Mouse (Mus musculus) embryonic facial prominence, embryonic 15.5 days (tissue): Measurements from ENCODE around the gene Capn12. TPM values are rescaled to one million over a fixed set of nuclear protein-coding genes. Genes with fewer than 3 reads are reported as not detected.

Source experiments
- ATAC-seq: fragments of 200-750 bp; cut with Nextera tagmentation; 2 replicates; pipeline ENCODE4 v1.8.0; 2017; ENCODE audit warnings: low read depth, moderate TSS enrichment; ENCODE audit not compliant: insufficient number of reproducible peaks, low FRiP score, low TSS enrichment
- H3K27ac ChIP-seq: fragments of 300-500 bp; sonication (generic); replicated peaks from 2 replicates; pipeline ENCODE4 v1.5.1; 2015; ENCODE audit warnings: mild to moderate bottlenecking, inconsistent platforms
- H3K27me3 ChIP-seq: fragments of 300-500 bp; sonication (generic); 2 replicates; pipeline ENCODE4 v1.6.1; 2015; ENCODE audit warnings: inconsistent platforms
- H3K36me3 ChIP-seq: fragments of 300-500 bp; sonication (generic); 2 replicates; pipeline ENCODE4 v1.6.1; 2015; ENCODE audit warnings: mild to moderate bottlenecking, inconsistent platforms
- H3K4me1 ChIP-seq: fragments of 300-500 bp; sonication (generic); 2 replicates; pipeline ENCODE4 v1.6.1; 2015; ENCODE audit warnings: inconsistent platforms
- H3K4me2 ChIP-seq: fragments of 300-500 bp; sonication (generic); replicated peaks from 2 replicates; pipeline ENCODE4 v1.6.1; 2015; ENCODE audit warnings: mild to moderate bottlenecking, inconsistent platforms
- H3K4me3 ChIP-seq: fragments of 300-500 bp; sonication (generic); replicated peaks from 2 replicates; pipeline ENCODE4 v1.5.1; 2015; ENCODE audit warnings: mild to moderate bottlenecking, inconsistent platforms
- H3K9ac ChIP-seq: fragments of 300-500 bp; sonication (generic); 2 replicates; pipeline ENCODE4 v1.6.1; 2015; ENCODE audit warnings: inconsistent platforms
- H3K9me3 ChIP-seq: fragments of 300-500 bp; sonication (generic); replicated peaks from 2 replicates; pipeline ENCODE4 v1.6.1; 2016; ENCODE audit warnings: inconsistent platforms
- WGBS: fragments of 180-500 bp; shearing (Covaris S2); methylation state at CpG from one replicate; pipeline ENCODE4 v1.1.7; 2015; 5-methylcytosine and 5-hydroxymethylcytosine counted together
- polyA plus RNA-seq: library from polyadenylated mRNA; unstranded; fragments of >200 nt; fragmentation: Nextera tagmentation; extraction: Ambion mirVana; gene quantifications from 2 replicates; pipeline ENCODE4 v1.2.1, GENCODE M21; 2015

Gene Capn12
- polyA plus RNA-seq, 1 experiment from 2014 or later = 1.1 TPM

DNA sequence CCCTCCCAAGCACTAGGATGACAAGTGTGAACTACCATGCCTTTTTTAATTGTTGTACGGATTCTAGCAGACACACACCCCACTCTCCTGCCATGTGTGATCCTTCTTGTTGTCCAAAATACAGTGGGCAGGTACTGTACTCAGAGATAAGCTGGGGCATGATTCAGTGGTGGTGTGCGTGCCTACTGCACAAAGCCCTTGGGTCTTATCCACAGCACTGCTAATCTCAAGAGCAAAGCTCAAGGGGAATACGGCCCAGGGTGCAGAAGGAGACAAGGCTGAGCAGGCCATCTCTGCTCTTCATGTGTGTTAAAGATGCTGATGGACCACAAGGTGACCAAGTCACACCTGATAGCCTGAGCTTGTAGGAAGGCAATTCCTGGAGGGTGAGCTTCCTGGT, 40.0 kb downstream of the Capn12 start:
- Histone ChIP-seq H3K36me3 (peaks cover 20% of the 10 kb centered on the region), H3K9ac (no peak overlapping the region), H3K27ac (peak overlapping the region; percentile 22; the same call in 1 of the 2 replicates), H3K4me2 (no peak overlapping the region), H3K9me3 (no peaks in the 10 kb centered on the region), H3K27me3 (no peaks in the 10 kb centered on the region), H3K4me3 (no peak overlapping the region), H3K4me1 (peaks cover 99% of the 10 kb centered on the region)
- 62% methylated on average over 3 of the region's 3 CpGs for WGBS
- ATAC-seq = no peak

DNA sequence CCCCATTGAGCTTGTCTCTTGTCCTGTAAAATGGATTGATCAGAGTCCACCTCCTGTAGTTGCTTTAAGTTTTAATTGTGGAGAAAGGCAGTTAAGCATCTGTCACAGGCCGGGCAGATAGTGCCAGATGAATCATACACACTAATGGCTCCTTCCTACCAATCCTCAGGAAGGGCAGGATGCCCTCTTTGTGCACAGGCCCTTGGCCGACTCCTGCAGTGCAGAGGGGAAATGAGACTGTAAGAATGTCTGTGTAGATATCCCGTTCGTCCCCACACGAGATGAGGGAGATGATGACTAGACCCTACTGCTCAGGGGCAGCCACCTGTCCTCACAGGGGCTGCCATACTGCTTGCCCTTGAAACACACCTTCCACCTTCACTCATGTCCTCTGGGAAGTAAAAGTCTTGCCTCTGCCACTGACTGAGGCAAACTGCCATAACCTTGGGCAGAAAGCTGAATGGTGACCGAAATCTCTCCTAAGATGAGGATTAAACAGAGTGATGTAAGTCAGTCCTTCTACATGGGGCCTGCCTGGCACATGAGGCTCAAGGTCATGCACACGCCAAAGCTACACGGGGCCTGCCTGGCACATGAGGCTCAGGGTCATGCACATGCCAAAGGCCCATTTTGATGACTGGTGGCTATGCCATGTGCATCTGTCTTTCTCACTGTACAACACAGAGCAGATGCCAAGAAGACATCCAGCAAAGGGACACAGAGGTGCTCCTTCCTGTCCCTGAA, 40.7 kb downstream of the Capn12 start:
- 0 out of 2 replicates have a peak overlapping the region, but pooled peaks have one; percentile 22 for H3K27ac ChIP-seq
- no peaks in the 10 kb centered on the region for H3K27me3 ChIP-seq
- 77% methylated on average over 8 of the region's 8 CpGs for WGBS
- H3K36me3 ChIP-seq = peaks cover 12% of the 10 kb centered on the region
- H3K9me3 ChIP-seq = no peaks in the 10 kb centered on the region
- H3K4me2 ChIP-seq = no peak overlapping the region
- H3K9ac ChIP-seq = no peak overlapping the region
- H3K4me3 ChIP-seq = no peak overlapping the region
- ATAC-seq = no peak
- peaks cover 94% of the 10 kb centered on the region for H3K4me1 ChIP-seq

DNA sequence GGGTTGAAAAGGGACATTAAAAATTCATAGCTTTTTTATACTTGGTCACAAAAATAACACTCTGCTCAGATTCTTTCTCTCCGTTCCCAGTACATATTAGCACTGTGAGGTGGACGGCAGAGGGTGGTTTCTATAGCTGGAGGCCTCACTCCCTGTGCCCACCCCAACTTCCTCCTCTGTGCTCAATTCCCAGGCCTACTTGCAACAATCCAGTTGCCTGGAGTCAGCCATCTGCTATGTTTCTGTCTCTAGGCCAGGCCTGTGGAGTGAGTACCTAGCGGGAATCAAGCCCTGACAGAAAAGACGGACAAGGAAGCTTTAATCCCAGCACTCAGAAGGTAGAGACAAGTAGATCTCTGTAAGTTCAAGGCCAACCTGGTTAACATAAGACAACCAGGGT, 41.4 kb downstream of the Capn12 start:
- H3K4me1 ChIP-seq = peaks cover 87% of the 10 kb centered on the region
- no peaks in the 10 kb centered on the region for H3K9me3 ChIP-seq
- no peak overlapping the region for H3K9ac ChIP-seq
- H3K4me3 ChIP-seq = no peak overlapping the region
- H3K27ac ChIP-seq = no peak overlapping the region
- WGBS = 49% methylated on average over 4 of the region's 4 CpGs
- no peaks in the 10 kb centered on the region for H3K27me3 ChIP-seq
- no peak for ATAC-seq
- no peak overlapping the region for H3K4me2 ChIP-seq
- peaks cover 11% of the 10 kb centered on the region for H3K36me3 ChIP-seq

GRCm38 (mm10) chr7:28923865-28924291, 42.7 kb downstream of the Capn12 start:
- no peak overlapping the region for H3K9ac ChIP-seq
- no peak overlapping the region for H3K4me3 ChIP-seq
- peak overlapping the region; percentile 80 for H3K27ac ChIP-seq
- 12% methylated on average over 4 of the region's 4 CpGs for WGBS
- peaks cover under 1% of the 10 kb centered on the region; the same call in 1 of the 2 replicates for H3K36me3 ChIP-seq
- peak; percentile 48; the same call in 1 of the 2 replicates for ATAC-seq
- H3K27me3 ChIP-seq = no peaks in the 10 kb centered on the region
- H3K4me1 ChIP-seq = peaks cover 76% of the 10 kb centered on the region
- no peak overlapping the region for H3K4me2 ChIP-seq
- H3K9me3 ChIP-seq = no peaks in the 10 kb centered on the region

DNA sequence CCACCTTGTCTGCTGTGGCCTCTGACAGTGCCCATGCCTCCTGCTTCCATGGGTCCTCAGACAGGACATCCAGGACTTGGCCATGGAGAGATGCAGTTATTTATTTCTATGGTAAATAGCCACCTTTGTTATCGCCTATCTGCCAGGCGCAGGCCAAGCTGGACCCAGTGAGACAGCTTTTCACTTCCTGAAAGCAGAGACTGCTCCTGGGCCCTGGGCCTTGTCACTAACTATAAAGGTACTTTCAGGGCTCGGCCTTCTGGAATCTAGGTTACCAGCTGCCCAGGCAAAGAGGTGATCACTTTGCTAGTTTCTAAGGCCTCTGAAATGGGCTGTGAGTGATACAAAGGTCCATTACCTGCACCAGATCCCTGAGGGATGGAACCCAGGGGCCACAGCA, 43.6 kb downstream of the Capn12 start:
- Histone ChIP-seq H3K27me3 (no peaks in the 10 kb centered on the region), H3K4me1 (peaks cover 76% of the 10 kb centered on the region), H3K4me2 (no peak overlapping the region), H3K4me3 (no peak overlapping the region), H3K9me3 (no peaks in the 10 kb centered on the region), H3K27ac (peak overlapping the region; percentile 80), H3K36me3 (no peaks in the 10 kb centered on the region), H3K9ac (no peak overlapping the region)
- no peak for ATAC-seq
- WGBS = 80% methylated on average over 3 of the region's 3 CpGs

GRCm38 (mm10) chr7:28925317-28925716, 44.1 kb downstream of the Capn12 start:
- Histone ChIP-seq H3K4me2 (no peak overlapping the region), H3K9ac (no peak overlapping the region)
- ATAC-seq = 0 out of 2 replicates have a peak, but pooled peaks have one; percentile 29

GRCm38 (mm10) chr7:28926172-28926571, 45.0 kb downstream of the Capn12 start:
- H3K27me3 ChIP-seq = no peaks in the 10 kb centered on the region
- H3K4me3 ChIP-seq = no peak overlapping the region
- H3K4me1 ChIP-seq = peaks cover 76% of the 10 kb centered on the region
- no peak overlapping the region for H3K4me2 ChIP-seq
- no peak for ATAC-seq
- no peak overlapping the region for H3K9ac ChIP-seq
- WGBS = 72% methylated on average over 2 of the region's 2 CpGs
- H3K27ac ChIP-seq = peak overlapping the region; percentile 80
- no peaks in the 10 kb centered on the region for H3K36me3 ChIP-seq
- H3K9me3 ChIP-seq = no peaks in the 10 kb centered on the region

More at GRCm38 (mm10) chr7:28925317-28925716, 44.1 kb downstream of the Capn12 start:
- Histone ChIP-seq H3K27ac (peak overlapping the region; percentile 80), H3K4me1 (peaks cover 76% of the 10 kb centered on the region), H3K27me3 (no peaks in the 10 kb centered on the region), H3K36me3 (no peaks in the 10 kb centered on the region), H3K9me3 (no peaks in the 10 kb centered on the region), H3K4me3 (no peak overlapping the region)
- WGBS = 14% methylated on average over 9 of the region's 9 CpGs

- no peak overlapping the region for H3K9ac ChIP-seq
- WGBS = 24% methylated on average over 3 of the region's 3 CpGs
- H3K27ac ChIP-seq = peak overlapping the region; percentile 79; the same call in 1 of the 2 replicates
- no peak overlapping the region for H3K4me2 ChIP-seq
- ATAC-seq = no peak
- H3K9me3 ChIP-seq = no peaks in the 10 kb centered on the region
- H3K36me3 ChIP-seq = peaks cover 10% of the 10 kb centered on the region; the same call in 1 of the 2 replicates
- H3K4me1 ChIP-seq = peaks cover 71% of the 10 kb centered on the region
- no peak overlapping the region for H3K4me3 ChIP-seq
- no peaks in the 10 kb centered on the region for H3K27me3 ChIP-seq
Observed at GRCm38 (mm10) chr7:28929381-28929780, 48.2 kb downstream of the Capn12 start.

DNA sequence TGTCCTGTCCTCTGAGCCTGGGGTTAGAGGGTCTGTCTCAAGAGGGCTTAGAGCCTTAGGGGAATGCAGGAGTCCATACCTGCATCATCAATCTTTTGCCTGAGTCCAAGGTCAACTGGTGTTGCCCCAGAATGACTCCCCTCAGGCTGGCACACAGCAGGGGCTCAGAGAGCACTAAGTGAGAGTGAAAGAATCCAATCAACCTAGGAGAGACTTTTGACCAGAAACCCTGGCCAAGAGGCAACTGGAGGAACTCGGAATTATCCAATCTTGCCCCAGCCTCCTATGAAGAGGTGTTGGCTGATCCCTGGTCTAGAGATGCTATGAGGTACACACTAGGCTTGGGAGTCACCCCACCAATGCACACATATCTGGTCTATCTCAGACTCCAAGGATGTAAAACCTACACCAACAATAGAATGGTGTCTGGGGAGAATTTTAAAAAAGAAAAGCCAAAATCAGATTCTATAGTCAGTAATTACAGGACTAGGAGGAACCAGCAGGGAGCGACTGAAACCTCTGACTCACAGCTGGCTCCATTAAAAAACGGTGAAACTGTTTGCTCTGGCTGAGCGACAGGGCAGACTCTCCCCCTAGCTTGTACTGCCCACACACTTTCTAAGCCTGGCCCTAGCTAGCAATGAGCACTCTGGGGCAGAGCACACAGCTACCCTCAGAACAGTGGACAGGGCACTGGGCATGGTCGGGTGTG, 49.3 kb downstream of the Capn12 start:
- Histone ChIP-seq H3K4me3 (no peak overlapping the region), H3K4me2 (no peak overlapping the region), H3K27me3 (no peaks in the 10 kb centered on the region), H3K27ac (peak overlapping the region; percentile 79), H3K9me3 (no peaks in the 10 kb centered on the region), H3K4me1 (peaks cover 60% of the 10 kb centered on the region), H3K9ac (no peak overlapping the region), H3K36me3 (peaks cover 11% of the 10 kb centered on the region; the same call in 1 of the 2 replicates)
- ATAC-seq = peak; percentile 22; the same call in 1 of the 2 replicates
- 41% methylated on average over 5 of the region's 5 CpGs for WGBS

DNA sequence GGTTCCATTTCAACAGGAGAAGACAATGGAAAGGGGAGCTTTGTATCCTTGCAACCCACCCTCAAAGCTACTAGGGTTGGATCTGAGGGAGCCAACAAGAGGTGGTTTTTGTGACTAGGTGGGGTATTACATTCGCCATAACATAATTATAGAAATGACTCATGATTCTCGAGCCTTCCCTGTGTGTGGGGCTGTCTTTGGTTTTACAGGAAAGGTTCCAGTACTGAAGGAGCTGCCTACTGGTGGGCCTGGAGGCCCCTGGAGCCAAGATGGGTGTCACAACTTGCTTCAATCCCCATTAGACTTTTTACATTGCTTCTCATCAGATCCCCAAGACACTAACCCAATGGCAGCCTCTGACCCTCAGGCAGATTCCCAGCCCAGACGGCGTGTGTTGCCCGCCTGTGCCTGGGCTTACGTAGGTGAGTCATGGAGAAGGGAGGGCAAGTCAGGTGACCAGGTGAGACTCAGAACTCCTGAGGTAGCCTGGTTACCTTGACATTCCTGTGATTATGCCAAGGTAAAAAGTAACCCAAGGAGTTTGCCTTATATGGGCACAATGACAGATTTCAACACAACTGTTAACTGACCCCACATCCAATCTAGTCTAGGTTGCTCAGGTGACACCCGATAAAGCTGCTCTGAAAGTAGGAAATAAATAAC, 49.9 kb downstream of the Capn12 start:
- Histone ChIP-seq H3K9me3 (no peaks in the 10 kb centered on the region), H3K4me3 (no peak overlapping the region), H3K9ac (no peak overlapping the region), H3K4me2 (no peak overlapping the region), H3K27ac (peak overlapping the region; percentile 79), H3K4me1 (peaks cover 56% of the 10 kb centered on the region), H3K36me3 (peaks cover 11% of the 10 kb centered on the region; the same call in 1 of the 2 replicates), H3K27me3 (no peaks in the 10 kb centered on the region)
- ATAC-seq = peak; percentile 13; the same call in 1 of the 2 replicates
- 68% methylated on average over 7 of the region's 7 CpGs for WGBS

- Histone ChIP-seq H3K4me1 (peaks cover 59% of the 10 kb centered on the region), H3K4me2 (no peak overlapping the region), H3K27ac (peak overlapping the region; percentile 79), H3K27me3 (no peaks in the 10 kb centered on the region), H3K9ac (no peak overlapping the region), H3K36me3 (peaks cover 11% of the 10 kb centered on the region; the same call in 1 of the 2 replicates), H3K9me3 (no peaks in the 10 kb centered on the region), H3K4me3 (no peak overlapping the region)
- WGBS = 84% methylated on average over 4 of the region's 4 CpGs
- 0 out of 2 replicates have a peak, but pooled peaks have one; percentile 1 for ATAC-seq
Observed at GRCm38 (mm10) chr7:28931695-28932039, 50.4 kb downstream of the Capn12 start.
